Mouse (Mus musculus): ENCODE data around the gene Wrap53. TPM values are rescaled to one million over a fixed set of nuclear protein-coding genes. Genes with fewer than 3 reads are reported as not detected.

Gene Wrap53
- polyA plus RNA-seq, 1 experiment: 11.0 TPM

GRCm38 (mm10) chr11:69558756-69559155, 21.3 kb downstream of the Wrap53 start:
- TF ChIP-seq GATA1 (IDR thresholded peaks at IDR 0.05; ENCODE audit: low read length): no peak

GRCm38 (mm10) chr11:69557381-69557958, 22.6 kb downstream of the Wrap53 start:
- no peak for TF ChIP-seq GATA1 (IDR thresholded peaks at IDR 0.05; ENCODE audit: low read length)

GRCm38 (mm10) chr11:69554539-69555140, 25.4 kb downstream of the Wrap53 start:
- no peak for TF ChIP-seq GATA1 (IDR thresholded peaks at IDR 0.05; ENCODE audit: low read length)

GRCm38 (mm10) chr11:69553341-69553721, 26.7 kb downstream of the Wrap53 start:
- TF ChIP-seq GATA1 (IDR thresholded peaks at IDR 0.05; ENCODE audit: low read length): no peak

GRCm38 (mm10) chr11:69552622-69553340, 27.3 kb downstream of the Wrap53 start:
- TF ChIP-seq GATA1 (IDR thresholded peaks at IDR 0.05; ENCODE audit: low read length): no peak

- no peak for TF ChIP-seq GATA1 (IDR thresholded peaks at IDR 0.05; ENCODE audit: low read length)
Measured at GRCm38 (mm10) chr11:69551310-69551709, 28.7 kb downstream of the Wrap53 start.

- no peak for TF ChIP-seq GATA1 (IDR thresholded peaks at IDR 0.05; ENCODE audit: low read length)
Measured at GRCm38 (mm10) chr11:69549060-69549656, 30.9 kb downstream of the Wrap53 start, which contains the start of gene Dnah2. Gene Dnah2, minus strand, starts transcription at chr11:69549110.

- TF ChIP-seq GATA1 (IDR thresholded peaks at IDR 0.05; ENCODE audit: low read length): no peak
Measured at GRCm38 (mm10) chr11:69547071-69547470, 33.0 kb downstream of the Wrap53 start.

GRCm38 (mm10) chr11:69546423-69547053, 33.5 kb downstream of the Wrap53 start:
- no peak for TF ChIP-seq GATA1 (IDR thresholded peaks at IDR 0.05; ENCODE audit: low read length)

GRCm38 (mm10) chr11:69545957-69546356, 34.1 kb downstream of the Wrap53 start:
- TF ChIP-seq GATA1 (IDR thresholded peaks at IDR 0.05; ENCODE audit: low read length): no peak

GRCm38 (mm10) chr11:69543598-69543997, 36.5 kb downstream of the Wrap53 start:
- no peak for TF ChIP-seq GATA1 (IDR thresholded peaks at IDR 0.05; ENCODE audit: low read length)

GRCm38 (mm10) chr11:69540700-69541099, 39.4 kb downstream of the Wrap53 start:
- no peak for TF ChIP-seq GATA1 (IDR thresholded peaks at IDR 0.05; ENCODE audit: low read length)

GRCm38 (mm10) chr11:69534990-69535389, 45.1 kb downstream of the Wrap53 start:
- TF ChIP-seq GATA1 (IDR thresholded peaks at IDR 0.05; ENCODE audit: low read length): no peak

- no peak for TF ChIP-seq GATA1 (IDR thresholded peaks at IDR 0.05; ENCODE audit: low read length)
Measured at GRCm38 (mm10) chr11:69532480-69533150, 47.4 kb downstream of the Wrap53 start.

- no peak for TF ChIP-seq GATA1 (IDR thresholded peaks at IDR 0.05; ENCODE audit: low read length)
Measured at GRCm38 (mm10) chr11:69528031-69528390, 52.0 kb downstream of the Wrap53 start.

All from G1E-ER4 (cell line).